Mouse (Mus musculus): ENCODE measurements around the gene Ramac.

Gene Ramac

GRCm38 (mm10) chr7:81762180-81763109 is at the start of gene Ramac:
Ramac (plus strand) TSS chr7:81762925.
- DNase-seq = peak; percentile 84

GRCm38 (mm10) chr7:81718657-81719056 is 44.1 kb upstream of the Ramac start:
- DNase-seq = no peak

GRCm38 (mm10) chr7:81719216-81719661 is 43.5 kb upstream of the Ramac start:
- no peak for DNase-seq

GRCm38 (mm10) chr7:81721271-81721670 is 41.5 kb upstream of the Ramac start:
- peak; percentile 28 for DNase-seq

GRCm38 (mm10) chr7:81723851-81724250 is 38.9 kb upstream of the Ramac start:
- no peak for DNase-seq

GRCm38 (mm10) chr7:81725986-81726727 is 36.6 kb upstream of the Ramac start:
- no peak for DNase-seq

GRCm38 (mm10) chr7:81726728-81727005 is 36.1 kb upstream of the Ramac start:
- DNase-seq = no peak

- no peak for DNase-seq
These were observed 35.0 kb upstream of the Ramac start for GRCm38 (mm10) chr7:81727716-81728115.

DNA sequence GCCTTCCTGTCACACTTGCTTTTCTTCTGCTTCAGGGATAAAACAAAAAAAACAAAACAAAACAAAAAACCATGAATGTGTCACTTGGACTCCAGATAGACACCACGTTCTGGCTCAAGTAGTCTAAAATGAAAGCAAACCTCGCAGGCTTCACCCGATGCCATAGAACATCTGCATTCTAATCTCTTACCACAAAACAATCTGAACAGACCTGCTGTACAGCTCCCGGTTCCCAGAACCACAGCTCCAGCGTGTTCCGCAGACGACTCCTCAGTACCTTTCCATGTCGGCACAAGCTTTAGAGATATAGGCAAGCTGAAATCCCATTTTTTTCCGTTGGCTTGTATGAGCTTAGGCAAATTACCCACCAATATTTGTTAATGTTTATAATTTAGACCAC is 32.9 kb upstream of the Ramac start:
- DNase-seq = no peak

DNA sequence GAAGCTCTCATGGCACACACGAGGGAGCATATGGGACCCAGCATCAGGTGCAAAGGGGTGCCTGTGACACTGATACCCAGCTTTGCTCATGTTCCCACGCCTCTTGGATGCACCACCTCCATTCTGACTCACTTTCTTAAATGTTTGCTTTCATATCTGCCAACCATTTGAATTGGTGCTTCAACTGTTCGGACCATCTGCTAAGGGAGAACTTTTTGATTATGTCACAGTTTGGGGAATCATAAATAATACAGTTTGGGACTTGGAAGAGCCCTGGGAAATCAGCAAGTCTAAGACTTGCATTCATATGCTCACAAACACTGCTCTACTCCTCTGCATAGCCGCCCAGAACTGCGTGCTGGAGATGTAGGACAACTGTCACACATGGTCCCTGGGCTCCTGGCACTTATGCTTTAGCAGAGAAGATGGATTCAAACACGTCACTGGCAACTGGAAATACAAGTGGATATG is 31.5 kb upstream of the Ramac start:
- no peak for DNase-seq

DNA sequence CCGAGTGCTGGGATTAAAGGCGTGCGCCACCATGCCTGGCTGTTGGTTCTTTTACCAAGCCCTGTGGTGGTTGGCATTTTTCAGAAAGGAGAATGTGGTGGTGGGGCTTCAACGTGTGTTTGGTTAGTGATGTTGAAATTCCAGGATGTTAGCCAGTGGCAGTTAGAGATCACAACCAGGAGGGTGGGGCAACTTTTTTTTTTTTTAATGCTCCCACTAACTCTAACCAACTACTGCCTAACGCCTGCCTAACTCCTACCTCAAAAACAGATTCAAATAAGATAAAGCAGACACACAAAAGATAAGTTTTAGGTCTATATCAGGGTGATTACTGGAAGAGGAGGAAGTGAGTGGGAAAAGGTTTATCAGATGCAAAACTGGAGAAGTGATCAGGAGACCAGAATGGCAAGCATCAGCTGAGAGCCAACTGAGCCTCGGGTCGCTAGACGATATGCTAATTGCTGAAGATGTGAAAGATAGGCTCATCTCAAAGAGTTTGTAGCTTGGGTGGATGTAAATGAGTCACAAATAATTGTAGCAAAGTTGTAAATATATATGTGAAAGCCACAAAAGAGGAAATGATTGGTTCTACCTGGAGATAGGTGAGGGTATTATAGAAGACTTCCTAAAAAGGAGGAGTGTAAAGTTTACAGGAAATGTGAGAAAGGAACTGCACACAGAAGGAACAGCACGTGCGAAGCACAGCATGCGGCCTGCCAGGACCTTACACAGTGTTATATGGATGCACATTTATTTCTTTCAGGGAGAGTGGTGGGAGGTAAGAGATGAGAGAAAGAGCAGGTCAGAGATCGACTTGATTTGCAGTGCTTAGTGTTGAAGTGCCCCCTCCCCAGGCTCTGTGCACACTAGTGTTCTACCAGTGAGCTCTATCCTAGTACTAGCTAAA is 30.3 kb upstream of the Ramac start:
- no peak for DNase-seq

GRCm38 (mm10) chr7:81735300-81736048 is 27.3 kb upstream of the Ramac start:
- DNase-seq = no peak

GRCm38 (mm10) chr7:81738720-81739385 is 23.9 kb upstream of the Ramac start:
- DNase-seq = no peak

- DNase-seq = no peak
These were observed 22.7 kb upstream of the Ramac start for GRCm38 (mm10) chr7:81740010-81740409.

DNA sequence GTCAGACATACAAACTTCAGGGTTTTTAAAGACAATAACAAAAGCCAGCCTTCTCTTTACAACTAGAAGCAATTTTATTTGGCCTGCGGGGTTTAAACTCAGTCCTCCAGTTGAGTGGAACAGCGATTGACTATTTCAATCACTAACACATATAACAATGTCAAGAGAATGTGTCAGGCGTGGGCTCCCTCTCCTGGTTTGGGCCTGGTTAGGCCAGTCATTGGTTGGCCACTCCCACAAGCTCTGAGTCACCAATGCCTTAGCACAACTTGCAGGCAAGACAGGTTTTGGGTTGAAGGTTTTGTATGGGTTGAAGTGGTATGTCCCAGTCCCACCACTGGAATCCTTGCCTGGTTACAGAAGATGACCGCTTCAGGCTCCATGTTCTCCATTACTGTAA is 18.6 kb upstream of the Ramac start:
- peak; percentile 14 for DNase-seq

DNA sequence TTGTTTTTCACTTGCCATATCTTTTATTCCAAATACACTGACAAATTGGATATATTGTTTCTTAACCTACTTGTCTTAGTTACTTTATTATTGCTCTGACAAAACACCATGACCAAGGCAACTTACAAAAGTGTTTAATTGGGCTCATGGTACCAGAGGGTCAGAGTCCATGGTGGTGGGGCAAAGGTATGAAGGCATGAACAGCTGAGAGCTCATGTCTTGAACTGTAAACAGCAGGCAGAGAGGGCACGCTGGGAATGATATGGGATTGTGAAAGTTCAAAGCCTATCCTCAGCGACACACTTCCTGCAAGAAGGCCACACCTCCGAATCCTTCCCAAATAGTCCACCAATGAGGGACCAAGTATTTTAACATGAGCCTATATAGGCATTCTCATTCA is 14.8 kb upstream of the Ramac start:
- DNase-seq = no peak

DNA sequence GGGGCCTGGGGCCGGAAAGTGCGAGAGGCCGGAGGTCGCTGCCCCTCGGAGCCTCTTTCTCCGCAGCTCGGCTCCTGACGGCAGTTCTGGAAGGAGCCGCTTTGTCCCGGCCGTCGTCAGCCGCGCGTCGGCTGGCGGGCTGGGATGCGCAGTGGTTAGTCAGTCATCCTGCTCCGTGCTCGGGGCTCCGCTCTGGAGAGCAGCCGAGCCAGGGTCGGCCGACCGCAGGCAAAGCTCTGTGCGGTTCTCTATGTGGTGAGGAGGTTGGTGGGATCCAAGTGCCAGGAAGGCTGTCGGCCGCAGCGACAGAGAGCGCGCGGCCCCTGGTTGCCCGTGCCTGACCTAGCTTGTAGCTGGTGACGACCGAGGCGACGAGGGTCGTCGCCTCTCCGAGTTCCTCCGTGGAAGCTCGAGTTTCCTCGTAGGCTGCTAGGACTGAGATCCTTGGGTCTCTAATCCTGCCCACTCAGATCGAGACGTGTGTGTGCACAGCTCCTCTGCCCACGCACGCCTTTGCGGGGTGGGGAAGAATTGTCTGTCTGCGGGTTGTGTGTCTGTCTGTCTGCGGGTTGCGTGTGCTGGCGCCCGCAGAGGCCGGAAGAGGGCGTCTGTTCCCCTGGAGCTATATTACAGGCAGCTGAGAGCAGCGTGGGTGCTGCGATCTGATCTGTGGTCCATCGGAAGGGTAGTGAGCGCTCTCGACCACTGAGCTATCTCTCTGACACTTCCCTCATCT is 553 bp downstream of the Ramac start:
- DNase-seq = peak; percentile 36

GRCm38 (mm10) chr7:81772786-81773539 is 10.2 kb downstream of the Ramac start:
- DNase-seq = no peak

- no peak for DNase-seq
These were observed 12.6 kb downstream of the Ramac start for GRCm38 (mm10) chr7:81775325-81775724.

DNA sequence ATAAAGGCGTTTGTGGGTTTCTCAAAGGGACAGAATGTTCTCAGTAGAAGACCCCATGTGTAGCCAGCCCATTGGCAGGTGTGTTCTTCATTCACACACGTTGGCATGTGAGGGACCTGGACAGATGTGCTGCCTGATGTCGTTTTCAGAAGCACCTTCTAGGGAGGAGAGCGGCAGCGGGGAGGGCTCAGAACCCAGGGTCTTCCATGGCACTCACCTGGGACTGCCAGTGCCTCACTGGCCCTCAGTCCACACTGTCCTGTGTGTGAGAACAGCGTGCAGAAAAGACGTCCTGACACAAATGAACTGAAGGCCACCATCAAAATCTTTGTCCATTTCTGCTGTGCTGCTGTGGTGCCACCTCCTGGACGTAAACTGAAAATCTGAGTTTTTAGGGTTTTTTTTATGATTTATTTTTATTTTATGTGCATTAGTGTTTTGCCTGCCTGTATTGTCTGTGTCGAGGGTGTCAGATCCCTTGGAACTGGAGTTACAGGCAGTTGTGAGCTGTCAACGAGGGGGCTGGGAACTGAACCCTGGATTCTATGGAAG is 15.0 kb downstream of the Ramac start:
- DNase-seq = no peak

Data from cerebellum, adult 9-11 months (tissue).